Mouse (Mus musculus) ovary, postnatal 10 days (tissue): ENCODE measurements around the gene Slc35c1.

Source experiments
- DNase-seq: peaks from one replicate; pipeline ENCODE4 v3.0.0; 2022; ENCODE audit warnings: low spot score

Slc35c1 gene

DNA sequence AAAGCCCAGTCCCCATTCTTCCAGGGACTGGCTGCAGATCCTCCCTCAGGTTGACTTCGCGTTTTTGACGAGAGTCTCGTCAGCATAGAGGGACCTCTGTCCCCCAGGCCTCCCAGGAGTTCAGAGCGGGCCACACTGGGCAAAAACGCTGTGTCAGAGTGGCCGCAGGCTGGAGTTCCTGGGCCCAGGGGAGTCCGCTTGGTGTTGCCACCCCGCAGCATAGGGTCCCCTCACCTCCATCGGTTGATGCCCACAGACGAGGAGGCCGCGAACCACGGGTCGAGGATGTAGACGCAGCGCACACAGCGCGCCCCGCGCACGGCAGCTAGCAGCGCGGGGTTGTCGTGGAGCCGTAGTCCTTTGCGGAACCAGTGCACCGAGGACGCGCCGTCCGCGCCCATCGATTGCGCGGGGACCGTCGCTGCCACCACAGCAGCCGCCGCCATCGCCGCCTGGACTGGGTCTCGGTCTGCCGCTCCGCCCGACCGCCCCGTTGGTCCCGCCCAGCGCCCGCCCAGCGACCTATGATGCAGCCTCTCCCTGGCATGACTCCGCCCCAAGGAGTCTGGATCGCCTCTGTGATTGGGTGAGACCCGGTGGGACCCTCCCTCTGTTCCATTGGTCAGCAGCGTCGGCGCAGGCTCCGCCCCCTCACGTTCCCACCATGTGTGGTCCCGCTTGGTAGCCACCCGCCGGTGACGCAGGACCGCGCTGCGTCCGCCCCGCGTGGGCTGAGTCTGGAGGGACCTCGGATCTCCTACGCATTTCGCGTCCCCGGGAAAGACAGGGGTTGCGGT, 26.6 kb downstream of the Slc35c1 start, which contains the start of gene Cry2:
Gene Cry2, minus strand, starts transcription at position 466 of the 797 bp plus-strand sequence.
- peak; percentile 91 for DNase-seq

DNA sequence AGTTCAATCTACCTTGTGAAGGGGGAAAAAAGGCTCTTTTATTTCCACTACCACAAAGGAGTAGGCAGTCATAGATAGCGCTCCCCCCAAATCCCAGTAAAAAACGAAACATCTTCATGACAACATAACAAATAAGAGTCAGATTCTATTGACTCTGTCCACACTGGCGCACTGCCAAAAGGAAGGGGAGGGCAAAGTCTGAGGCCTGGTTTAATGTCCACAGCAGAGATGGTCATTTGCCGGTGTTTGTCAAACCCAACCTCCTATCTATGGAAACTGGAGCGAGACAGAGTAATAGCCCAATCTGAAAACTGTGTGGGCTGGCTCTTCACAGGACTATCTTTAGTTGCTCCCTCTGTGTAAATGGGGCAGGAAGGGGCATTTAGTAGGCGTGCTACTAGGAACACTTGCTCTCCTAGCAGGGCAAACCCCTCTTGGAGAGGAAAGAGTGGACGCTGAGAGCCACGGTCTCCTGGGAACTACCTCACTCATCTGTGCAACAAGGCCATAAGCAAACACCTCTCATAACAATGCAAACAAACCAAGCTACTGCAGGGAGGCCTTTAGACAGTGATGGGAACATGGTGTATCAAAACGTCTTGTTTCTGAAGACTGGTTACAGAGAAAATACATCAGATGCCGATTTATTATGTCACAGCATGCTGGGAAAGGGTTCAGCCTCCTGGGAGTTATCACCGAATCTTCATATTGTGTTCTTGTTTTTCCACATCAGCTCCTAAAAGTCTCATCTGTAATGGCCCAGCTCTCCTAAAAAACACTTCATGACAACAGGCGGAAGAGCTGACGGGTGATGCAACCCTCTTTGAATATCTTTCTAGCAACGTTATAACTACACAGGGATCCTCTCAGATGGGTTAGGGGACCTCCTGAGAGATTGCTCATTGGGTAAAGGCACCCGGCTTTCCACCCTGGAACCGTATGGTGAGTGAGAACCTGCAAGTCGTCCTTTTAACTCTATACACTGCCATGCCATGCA, 27.7 kb downstream of the Slc35c1 start:
- no peak for DNase-seq

DNA sequence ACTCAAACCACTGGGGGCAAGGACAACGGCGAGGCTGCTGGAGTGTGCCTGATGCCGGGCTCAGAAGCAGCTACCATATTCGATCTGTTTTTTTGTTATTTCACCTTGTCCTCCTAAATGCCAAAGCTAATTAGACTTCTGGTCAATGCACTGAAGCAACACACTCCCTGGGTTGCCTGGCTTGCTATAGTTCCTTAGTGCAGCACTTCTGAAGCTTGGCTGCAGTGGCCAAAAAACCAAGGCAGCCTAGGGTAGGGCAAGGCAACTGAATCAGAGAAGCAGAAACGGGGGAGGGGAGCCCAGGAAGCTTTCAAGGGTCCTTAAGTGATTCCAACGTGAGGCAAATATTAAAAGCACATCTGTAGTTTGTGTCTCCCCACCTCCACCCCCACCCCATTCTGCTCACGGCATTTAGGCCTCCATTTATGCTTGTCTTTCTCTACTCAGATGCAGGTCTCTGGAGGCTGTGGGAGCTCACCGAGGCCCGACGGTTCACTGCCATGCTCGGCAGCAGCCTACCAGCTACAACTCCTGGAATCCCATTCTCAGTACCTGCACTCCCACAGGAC, 28.6 kb downstream of the Slc35c1 start:
- DNase-seq = no peak

DNA sequence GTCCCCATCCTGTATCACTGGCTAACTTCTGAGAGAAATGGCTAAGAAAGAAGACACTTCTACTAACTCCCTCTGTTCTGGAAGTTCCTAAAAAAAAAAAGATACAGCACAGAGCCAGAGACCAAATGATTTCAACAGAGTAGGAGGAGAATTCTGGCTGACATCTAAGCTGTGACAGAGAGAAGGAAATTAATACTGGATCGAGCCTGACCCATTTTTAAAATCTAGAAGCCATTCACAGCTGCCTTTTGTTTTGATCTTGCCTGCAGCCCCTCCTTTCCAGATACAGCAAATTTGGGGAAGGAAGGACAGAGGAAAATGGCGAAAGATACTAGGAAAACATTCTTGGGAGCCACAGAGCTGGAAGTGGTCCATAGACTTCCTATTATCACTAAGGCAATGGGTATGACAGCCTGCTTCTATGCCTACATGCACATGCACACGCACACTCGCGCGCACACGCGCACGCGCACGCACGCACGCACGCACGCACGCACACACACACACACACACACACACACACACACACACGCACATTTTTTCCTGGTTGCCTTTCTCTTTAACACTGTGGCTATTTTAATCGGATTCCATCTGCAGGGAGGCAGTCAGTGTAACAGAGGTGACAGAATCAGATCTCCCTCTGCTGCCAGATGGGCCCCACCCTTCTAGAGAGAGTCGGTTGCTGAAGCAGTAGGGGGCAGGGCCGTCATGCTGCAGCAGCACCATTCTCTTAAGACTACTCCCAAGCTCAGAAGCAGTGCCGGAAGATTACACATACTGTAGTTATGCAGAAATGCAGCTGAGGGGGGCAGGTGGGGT, 29.4 kb downstream of the Slc35c1 start:
- DNase-seq = no peak

DNA sequence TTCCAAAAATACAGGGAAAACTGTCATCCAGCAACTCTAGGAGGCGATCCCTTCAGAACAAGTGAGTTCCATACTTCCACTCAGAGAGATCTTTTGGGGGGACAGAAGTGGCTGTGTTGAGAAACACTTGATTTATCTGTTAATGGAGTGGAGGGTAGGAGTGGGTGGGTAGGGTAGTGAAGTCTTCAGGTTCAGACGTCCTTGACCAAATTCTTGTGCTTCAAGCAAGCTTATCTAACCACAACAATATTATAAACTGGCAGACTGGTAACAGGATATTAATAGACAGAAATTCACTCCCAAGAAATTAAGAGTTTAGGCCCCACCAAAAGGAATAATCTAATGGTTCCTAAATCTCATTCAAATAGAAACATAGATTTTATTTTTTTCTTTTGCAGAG, 30.2 kb downstream of the Slc35c1 start:
- no peak for DNase-seq

DNA sequence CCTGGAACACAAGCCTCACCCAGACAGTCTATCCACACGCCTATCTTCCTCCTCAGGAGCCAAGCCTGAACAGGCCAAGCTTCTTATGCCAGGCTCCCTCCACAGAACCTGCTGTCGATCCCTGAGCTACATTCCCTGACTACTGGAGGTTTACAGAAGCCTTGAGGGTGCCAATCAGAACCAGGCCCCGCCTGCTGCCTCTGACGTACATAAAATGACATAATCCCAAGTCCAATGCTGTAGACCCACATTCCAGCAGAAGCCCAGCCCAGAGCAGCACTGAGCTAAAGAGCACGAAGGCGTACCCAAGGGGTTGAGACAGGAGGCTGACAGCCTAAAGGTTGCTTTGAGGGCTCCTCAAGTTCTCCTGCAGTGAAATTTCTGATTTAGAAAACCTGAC, 32.5 kb downstream of the Slc35c1 start:
- no peak for DNase-seq

DNA sequence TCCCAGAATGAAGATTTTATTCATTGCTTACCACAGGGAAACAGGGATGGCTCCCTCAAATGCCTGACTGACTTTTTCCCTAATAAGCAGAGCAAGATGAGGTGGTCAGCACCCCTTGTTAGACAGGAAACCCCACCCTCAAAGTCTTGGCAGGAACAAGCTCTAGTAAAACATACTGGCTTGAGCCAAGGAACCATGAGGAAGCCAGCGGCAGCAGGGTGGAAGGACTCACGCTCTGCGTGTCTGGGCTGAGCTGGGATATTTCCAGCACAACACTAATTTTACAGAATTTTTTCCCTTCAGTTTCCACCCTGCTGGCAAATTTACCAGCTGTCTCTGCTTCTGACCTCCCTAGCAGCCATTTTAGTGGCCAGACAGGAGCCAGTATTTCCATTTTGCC, 33.9 kb downstream of the Slc35c1 start:
- no peak for DNase-seq

DNA sequence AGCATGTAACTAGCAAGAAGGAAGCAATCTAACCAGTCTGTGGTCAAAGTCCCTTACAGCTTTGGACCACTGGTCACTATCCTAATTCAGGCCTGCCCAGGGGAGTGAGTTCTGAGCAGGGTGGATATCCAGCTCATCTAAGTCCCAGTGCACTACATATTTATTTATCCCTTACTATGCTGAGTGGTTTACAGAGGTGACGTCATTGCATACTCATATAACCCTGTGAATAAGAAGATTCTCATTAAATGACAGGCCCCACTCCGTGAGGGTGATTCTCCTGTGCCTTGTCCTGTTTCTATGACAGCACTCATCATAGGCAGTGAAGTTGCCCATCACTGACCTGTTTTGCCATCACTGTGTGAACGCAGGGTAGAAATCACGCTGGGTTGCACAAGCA, 35.0 kb downstream of the Slc35c1 start:
- DNase-seq = no peak

DNA sequence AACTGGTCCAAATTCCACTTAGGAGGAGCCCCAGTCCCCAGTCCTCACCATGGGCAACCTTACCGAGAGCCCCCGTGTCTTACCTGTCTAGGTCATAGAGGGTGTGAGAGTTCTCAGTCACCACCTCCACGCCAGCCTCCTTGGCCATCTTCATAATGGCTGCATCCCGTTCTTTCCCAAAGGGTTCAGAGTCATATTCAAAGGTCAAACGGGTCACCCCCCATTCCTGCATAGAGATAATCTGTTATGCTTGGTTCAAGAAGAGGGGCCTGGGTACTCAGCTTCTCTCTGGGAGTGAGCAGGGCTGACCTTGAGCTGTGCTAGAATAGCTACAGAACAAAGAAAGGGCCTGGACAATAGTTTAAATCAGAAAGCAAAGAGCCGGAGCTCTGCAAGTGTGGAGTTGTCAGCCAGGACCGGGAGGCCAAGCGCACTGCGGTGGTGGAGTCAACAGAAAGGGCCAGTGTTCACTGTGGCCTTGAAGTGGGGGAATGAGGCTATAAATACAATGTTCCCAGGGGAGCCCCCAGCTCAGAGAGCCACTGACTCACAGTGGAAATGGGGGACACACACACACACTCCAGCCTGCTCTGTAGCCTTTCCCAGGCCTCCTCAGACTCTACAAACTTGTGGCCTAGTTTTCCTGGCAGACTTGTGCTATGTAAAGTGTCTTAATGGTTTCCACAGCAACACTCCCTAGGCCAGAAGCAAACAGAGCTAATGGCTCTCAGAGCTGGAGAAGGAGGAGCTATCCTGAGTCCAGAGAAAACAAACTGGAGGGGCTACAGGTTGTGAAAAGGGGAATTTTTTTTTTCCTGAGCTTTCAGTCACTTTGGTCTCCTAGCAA, 35.7 kb downstream of the Slc35c1 start:
- no peak for DNase-seq

DNA sequence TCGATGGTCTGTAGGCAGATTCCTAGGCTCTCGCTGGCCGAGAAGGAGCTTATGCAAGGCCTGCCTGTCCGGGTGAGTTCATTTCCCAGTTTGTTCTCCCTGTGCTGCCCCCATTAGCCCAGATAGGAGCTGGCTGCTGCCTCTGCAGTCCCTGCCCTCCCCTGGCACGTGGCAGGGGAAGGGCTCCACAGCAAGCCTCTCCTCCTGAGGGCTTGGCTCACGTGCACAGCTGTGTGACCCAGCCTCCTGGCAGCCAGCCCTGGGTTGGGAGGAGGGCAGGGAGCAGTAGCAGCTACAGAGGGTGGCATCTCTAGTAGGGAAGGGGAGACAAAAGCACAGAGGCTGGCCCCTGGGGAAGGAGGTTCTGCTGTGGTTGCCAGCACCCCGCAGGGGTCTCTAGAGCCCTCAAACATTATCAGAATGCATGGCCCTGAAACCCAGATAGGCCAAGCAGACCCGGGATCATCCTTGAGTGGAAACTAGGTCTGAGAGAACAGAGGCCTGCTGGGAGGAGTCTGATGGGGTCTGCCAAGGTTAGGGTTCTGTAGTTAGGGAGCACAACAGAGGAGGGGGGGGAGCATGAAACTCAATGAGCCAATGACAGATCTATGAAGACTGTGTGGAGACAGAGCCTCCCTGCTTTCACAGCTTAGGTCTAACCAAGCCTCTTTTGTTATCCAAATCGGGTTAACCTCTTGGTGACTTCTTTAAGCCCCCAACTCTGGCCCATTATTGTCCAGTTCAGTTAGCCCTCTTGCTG, 36.5 kb downstream of the Slc35c1 start:
- peak; percentile 67 for DNase-seq

DNA sequence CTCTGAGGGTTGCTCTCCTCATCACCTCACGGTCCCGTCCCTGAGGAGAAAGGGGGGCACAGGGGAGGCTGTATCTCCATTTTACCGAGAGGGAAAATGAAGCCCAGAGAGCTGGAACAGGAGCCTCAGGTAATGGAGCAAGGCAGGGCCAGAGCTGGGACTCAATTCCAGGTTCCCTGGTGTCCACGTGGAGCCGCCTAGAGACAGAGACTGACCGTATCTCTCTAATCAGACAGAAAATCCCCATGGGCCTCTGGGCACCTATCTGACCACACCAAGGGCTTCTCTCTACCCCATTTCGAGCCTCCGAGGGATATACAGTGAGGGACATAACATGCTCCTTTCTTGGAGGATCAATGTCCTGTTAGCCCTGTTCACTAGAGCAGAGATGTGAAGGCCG, 37.2 kb downstream of the Slc35c1 start:
- no peak for DNase-seq

DNA sequence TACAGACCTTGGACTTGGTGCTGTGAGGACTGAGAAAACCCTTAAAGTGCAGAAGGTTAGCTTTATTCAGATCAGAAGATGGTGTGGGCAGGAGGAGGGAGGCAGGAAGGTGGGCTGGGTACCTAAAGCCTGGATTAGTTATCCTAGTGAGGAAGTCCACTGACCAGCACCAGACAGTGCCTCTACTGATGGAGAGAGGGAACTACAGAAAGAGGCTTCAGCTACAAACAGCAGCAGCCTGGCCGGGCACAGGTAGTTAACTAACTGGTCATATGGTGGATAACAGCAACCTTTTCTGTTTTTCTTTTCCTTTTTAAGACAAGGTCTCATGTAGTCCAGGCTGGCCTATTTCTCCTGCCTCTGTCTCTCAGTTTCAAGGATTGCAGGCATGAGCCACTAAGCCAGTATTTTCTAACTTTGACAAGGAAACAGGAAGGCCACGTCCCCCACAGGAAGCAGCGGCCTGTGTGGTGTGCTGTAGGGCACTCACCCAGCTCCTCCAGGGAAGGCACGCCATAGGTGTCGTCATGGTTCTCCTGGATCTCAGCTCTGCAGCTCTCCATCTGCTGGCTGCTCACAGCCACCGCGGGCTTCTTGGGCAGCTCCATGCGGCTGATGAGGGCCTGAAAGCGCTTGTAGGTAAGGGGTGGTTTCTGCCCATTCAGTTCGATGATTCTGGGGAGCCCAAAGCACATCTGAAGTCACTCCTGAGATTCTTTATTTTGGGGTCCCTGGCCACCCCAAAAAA, 37.8 kb downstream of the Slc35c1 start:
- no peak for DNase-seq

DNA sequence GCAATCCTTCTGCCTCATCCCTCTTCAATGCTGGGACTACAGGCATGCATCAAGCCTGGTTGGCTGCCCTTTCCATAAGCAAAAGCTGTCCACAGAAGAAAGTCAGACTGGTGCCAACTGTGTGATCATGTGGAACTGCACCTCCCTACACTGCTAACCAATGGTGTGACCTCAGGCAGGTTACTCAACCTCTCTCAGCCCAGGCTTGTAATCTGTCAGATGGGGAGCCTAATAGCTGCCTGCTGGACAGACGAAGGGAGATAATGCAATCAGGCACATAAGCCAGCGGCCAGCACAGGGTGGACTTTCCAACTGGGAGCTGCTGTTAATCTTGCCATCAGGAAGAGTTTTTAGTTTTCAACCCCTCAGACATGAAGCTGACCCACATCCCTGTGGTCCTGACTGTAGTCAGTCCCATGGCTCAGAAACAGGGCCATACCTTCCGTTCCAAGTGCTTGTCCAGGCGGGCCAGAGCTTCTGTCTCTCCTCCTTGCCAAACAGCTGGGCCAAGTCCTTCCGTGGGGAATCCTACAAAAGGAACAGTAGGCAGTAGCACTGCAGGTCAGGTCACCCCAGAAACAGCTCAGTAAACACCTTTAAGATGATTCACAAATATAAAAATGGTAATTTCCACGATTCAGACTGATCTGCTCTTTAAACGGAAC, 38.5 kb downstream of the Slc35c1 start:
- no peak for DNase-seq

DNA sequence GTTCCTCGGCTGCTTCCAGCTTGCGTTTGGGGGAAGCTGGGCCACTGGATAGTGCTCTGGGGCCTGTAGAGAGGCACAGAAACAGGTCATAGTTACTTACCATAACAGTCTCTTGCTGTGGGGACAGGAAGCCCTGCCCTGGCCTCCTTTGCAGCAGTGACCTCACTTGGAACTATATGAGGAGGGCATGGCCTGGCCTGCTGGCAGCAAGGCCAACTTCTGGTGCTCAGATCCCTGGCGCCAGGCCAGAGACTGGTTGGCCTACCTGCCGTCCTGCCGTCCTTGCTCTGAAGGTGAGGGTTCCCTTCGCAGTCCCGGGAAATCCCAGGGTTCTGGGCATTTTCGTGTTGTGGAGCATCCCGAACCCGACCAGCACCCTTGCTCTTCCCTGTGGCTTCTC, 48.6 kb downstream of the Slc35c1 start:
- DNase-seq = no peak

DNA sequence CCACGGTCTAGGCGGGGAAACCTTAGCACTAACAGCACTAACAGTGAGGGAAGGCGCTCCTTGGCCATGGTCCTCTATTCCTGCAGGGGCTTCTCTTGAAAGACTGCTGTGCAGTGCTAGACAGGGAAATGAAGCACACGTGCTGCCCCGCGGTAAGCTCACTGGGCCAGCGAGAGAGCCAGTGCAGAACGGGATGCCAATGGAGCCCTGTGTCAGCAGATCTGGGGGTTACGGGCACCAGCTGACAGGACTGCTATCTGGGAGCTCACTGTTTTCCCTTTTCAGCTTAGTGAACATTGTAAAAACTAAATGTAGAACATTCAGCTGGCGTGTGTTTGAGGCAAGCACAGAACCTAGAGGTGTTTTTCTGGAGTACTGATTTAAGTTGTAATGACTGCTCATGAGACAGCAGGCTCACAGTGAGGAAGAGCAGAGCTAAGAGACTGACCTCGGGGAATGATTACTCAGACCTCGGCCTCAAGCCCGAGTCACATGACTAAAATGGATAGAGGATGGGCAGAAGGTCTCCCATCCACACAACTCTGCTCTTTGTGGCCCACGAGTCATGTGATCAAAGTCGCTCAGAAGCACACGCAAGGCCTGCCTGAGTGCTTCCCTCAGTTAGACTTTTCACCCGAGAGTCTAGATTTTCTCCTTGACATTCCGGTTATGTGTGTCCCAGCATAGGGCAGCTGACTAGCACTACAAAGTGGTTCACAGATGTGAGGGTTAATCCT, 51.9 kb downstream of the Slc35c1 start:
- DNase-seq = no peak

DNA sequence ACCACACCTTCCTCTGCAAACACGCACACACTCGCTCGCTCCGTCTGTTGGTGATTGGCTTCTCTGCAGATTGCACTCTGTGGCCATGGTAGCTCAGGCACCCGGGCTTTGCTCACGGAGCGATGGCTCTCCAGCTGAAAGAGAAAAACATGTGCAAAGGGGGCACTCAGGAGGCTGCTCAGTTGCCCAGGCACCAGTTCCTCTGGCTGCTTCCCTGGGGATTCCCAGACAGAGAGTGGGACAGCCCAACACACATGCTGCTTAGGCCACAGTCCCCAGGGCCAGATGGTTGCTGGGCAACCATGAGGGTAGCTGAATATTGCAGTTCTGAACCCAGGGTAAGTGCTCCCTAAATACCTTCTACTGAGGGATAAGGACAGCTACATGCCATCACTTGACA, 54.7 kb downstream of the Slc35c1 start:
- no peak for DNase-seq

DNA sequence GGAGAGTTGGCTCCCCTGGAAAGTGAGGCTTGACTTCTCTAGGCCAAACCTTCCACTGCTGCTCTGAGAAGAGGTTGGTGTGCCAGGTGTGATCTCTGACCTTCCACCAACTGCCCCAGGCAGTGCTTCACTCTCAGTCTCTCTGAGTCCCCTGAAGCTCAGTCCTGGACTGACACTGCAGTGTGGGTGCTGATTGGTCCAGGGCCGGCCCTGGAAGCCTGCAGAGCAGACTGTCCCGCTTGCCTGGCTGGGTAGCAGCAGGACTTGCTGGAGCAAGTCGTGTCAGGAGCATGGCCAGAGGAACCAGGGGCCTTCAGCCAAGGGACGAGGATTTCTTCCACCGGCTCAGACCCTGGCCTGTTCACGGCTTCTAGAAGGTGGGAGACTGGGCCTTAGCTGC, 55.6 kb downstream of the Slc35c1 start:
- DNase-seq = no peak

DNA sequence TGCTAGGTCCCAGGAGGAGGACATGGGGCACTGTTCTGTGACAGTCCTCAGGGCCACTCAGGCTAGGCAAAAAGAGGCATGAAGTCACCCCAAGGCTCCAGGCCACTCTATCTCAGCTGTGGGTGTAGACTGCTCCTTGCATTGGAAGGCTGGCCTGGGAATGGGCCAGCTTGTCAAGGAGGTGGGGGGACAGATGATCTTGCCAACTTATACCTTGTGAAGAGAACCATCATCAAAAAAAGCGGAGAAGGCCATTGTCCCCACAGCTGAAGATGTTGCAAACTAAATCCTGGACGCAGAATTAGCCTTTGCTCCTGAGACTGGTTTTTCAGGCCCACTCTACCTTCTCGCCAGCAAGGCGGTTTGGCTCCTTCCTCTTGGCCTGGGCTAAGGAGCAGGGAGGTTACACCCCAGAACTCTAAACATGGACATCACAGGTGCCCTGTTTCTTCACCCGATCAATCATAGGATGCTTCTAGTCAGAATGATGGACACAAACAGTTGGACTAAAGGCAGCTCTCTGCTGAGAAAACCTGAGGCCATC, 56.5 kb downstream of the Slc35c1 start:
- DNase-seq = no peak
